Mouse (Mus musculus): Measurements from ENCODE around the gene Nr1d1. TPM values are rescaled to one million over a fixed set of nuclear protein-coding genes. Genes with fewer than 3 reads are reported as not detected.

Nr1d1 gene
- polyA plus RNA-seq (2017; shearing (Covaris generic)): 12.2 TPM

GRCm38 (mm10) chr11:98774582-98775347 is at the start of gene Nr1d1:
Nr1d1 (minus strand) TSS chr11:98775333.

GRCm38 (mm10) chr11:98804605-98805004 is 29.5 kb upstream of the Nr1d1 start, which contains the start of gene Casc3:
Casc3 (plus strand) TSS chr11:98804905.

DNA sequence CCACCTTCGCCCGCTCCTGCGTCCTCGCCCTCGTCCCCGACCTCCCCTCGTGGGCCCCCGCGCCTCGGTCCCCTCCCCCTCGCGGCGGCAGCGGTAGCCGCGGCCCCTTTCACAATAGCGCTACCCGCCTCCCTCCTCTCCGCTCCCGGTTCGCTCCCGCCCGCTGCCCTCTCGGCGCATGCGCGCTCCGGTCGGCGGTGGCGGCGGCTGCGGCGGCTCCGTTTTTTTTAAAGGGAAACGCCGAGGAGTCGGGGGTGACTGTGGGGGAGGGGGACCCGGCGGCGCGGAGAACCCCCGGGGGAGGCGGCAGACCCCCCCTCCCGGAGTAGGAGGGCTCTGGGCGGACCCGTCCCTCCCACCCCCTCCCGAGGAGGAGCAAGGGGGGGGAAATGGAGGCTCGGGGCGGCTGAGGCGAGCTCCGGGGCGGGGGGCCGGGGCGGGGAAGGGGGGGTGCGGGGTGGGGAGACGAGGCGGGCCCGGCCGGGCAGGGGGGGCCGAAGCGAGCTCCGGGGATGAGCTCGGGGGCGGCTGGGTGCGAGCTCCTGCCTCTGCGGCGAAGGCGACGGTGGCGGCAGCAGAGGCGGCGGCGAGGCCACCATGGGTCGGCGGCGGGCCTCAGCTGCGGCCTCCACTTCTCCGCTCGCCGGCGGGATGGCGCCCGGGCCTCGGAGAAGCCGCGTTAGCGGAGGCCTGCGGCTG is 20.0 kb upstream of the Nr1d1 start, which contains the start of gene Msl1:
Gene Msl1 (plus strand): TSS at position 502 of the 699 bp plus-strand sequence.

DNA sequence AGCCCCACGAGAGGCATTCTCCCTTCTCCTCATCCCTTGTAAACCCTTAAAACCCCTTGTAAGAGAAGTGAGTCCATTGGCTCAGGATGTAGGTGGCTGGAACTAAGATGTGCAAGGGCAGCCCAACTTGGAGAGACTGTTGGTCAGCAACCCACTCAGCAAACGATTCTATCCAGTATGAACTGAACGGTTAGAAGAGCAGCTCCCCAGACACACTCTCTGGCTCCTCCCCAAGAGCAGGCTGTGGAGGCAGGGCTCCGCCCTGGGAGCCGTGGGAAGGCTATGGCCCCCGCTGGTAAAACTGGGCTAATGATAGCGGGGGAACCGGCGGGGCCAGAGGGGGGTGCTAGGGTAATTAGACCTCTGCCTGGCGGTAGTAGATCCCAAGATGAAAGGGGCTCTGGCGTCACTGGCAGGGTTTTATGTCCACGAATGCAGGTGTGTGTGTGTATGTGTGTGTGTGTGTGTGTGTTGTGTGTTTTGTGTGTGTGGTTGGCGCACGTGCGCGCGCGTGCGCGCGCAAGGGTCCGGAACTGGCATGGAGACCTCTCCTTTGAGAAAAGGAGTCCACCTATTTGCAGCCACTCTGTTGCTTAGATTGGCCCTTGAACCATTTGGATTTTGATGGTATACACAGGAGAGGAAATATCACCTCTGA is 34.6 kb downstream of the Nr1d1 start, which contains the start of gene Thra:
Gene Thra (plus strand): TSS at position 246 of the 658 bp plus-strand sequence.

GRCm38 (mm10) chr11:98729119-98729588 is 46.0 kb downstream of the Nr1d1 start, which contains the start of gene Med24:
Med24 (minus strand) TSS chr11:98729435.

Other genes with a start within 250 kb of the Nr1d1 start
- gene Ikzf3, start 229.3 kb downstream of the Nr1d1 start, polyA plus RNA-seq (2017; shearing (Covaris generic)): 129 TPM
- gene Zpbp2, start 224.2 kb downstream of the Nr1d1 start, polyA plus RNA-seq (2017; shearing (Covaris generic)): 2.9 TPM
- 45.7 TPM for gene Ormdl3, start 188.0 kb downstream of the Nr1d1 start, polyA plus RNA-seq (2017; shearing (Covaris generic))
- gene Lrrc3c, start 177.0 kb downstream of the Nr1d1 start, polyA plus RNA-seq (2017; shearing (Covaris generic)): not detected
- 2.6 TPM for gene Gm12355, start 149.7 kb downstream of the Nr1d1 start, polyA plus RNA-seq (2017; shearing (Covaris generic))
- not detected for gene Gsdma3, start 149.0 kb downstream of the Nr1d1 start, polyA plus RNA-seq (2017; shearing (Covaris generic))
- gene Gsdma2, start 128.6 kb downstream of the Nr1d1 start, polyA plus RNA-seq (2017; shearing (Covaris generic)): 0.93 TPM
- not detected for gene Gsdma, start 111.0 kb downstream of the Nr1d1 start, polyA plus RNA-seq (2017; shearing (Covaris generic))
- 103 TPM for gene Psmd3, start 92.8 kb downstream of the Nr1d1 start, polyA plus RNA-seq (2017; shearing (Covaris generic))
- gene Csf3, start 74.1 kb downstream of the Nr1d1 start, polyA plus RNA-seq (2017; shearing (Covaris generic)): not detected
- 36.1 TPM for gene Med24, start 45.9 kb downstream of the Nr1d1 start, polyA plus RNA-seq (2017; shearing (Covaris generic))
- gene Thra, start 34.7 kb downstream of the Nr1d1 start, polyA plus RNA-seq (2017; shearing (Covaris generic)): 3.1 TPM
- 16.8 TPM for gene Msl1, start 20.2 kb upstream of the Nr1d1 start, polyA plus RNA-seq (2017; shearing (Covaris generic))
- 81.7 TPM for gene Casc3, start 29.6 kb upstream of the Nr1d1 start, polyA plus RNA-seq (2017; shearing (Covaris generic))
- not detected for gene Rapgefl1, start 61.5 kb upstream of the Nr1d1 start, polyA plus RNA-seq (2017; shearing (Covaris generic))
- gene Wipf2, start 88.3 kb upstream of the Nr1d1 start, polyA plus RNA-seq (2017; shearing (Covaris generic)): 3.4 TPM
- gene Cdc6, start 132.5 kb upstream of the Nr1d1 start, polyA plus RNA-seq (2017; shearing (Covaris generic)): not detected
- 61.3 TPM for gene Rara, start 152.5 kb upstream of the Nr1d1 start, polyA plus RNA-seq (2017; shearing (Covaris generic))
- not detected for gene Gjd3, start 207.7 kb upstream of the Nr1d1 start, polyA plus RNA-seq (2017; shearing (Covaris generic))
- 4.9 TPM for gene Top2a, start 248.9 kb upstream of the Nr1d1 start, polyA plus RNA-seq (2017; shearing (Covaris generic))